Mouse (Mus musculus): ENCODE results near the gene Ppil1.

GRCm38 (mm10) chr17:29231109-29231508 is 32.9 kb downstream of the Ppil1 start:
- no peak for TF ChIP-seq POLR2AphosphoS5 (IDR thresholded peaks at IDR 0.05; ENCODE audit: insufficient replicate concordance, low read depth, low read length)
- no peak for TF ChIP-seq CTCF (IDR thresholded peaks at IDR 0.05; ENCODE audit: low read depth, low read length)
- no peak for TF ChIP-seq GATA1 (IDR thresholded peaks at IDR 0.05; ENCODE audit: borderline replicate concordance, low read length)
- TF ChIP-seq TAL1 (conservative IDR thresholded peaks at IDR 0.05; ENCODE audit: low read depth, low read length): no peak

All from G1E (cell line).